In the genomic region with DNA sequence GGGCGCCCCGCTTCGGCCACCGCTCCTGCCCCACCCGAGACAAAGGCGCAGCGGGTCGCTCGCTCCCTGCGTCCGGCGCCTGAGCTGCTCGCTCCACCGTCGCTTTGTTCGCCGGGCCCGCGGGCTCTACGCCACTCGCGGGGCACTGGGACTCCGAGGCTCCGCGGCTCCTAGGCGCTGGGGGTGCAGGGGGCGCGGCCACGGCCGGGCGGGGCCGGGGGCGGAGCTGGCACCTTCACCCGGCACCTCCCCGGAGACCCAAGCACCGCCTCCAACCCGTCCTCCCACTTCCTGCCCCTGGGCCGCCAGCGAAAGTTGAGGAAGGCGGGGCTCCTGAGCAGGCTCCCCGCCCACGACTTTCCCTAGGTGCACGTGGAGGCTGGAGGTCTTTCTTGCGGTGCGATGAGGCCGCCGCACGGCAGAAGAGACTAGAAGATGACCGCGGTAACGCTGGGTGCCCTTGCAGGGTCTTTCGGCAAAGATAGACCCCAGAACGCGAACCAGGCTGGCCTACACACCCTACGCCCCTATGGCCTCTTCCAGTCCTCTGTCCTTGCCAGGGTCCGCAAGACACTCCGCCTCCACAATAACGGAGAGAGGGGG, we compare ENCODE assay signal across 8 mouse cellular contexts. TPM values are rescaled to one million over a fixed set of nuclear protein-coding genes. Genes with fewer than 3 reads are reported as not detected.
DNase-seq lines count a peak whose midpoint lies in the region; ATAC-seq and TF ChIP-seq lines count a peak whose summit lies in the region.

Vav2 (minus strand) TSS at position 179 of the 603 bp plus-strand sequence.

- peak; percentile 6; the same call in 1 of the 2 replicates for TF ChIP-seq CTCF in bone marrow, adult 2 months (IDR thresholded peaks at IDR 0.05; ENCODE audit: control insufficient read depth, insufficient read depth, low read length)
- TF ChIP-seq CTCF in heart, adult 2 months (IDR thresholded peaks at IDR 0.05), result no peak
- no peak for TF ChIP-seq CTCF in midbrain, postnatal 0 days (IDR thresholded peaks at IDR 0.05)

- H3K9me3 ChIP-seq in embryonic facial prominence, embryonic 14.5 days (ENCODE audit: control insufficient read depth, low read length), result no peaks in the 10 kb centered on the region
- no peaks in the 10 kb centered on the region for H3K9me3 ChIP-seq in limb, embryonic 15.5 days
- H3K9me3 ChIP-seq in midbrain, postnatal 0 days (ENCODE audit: low read length), result no peaks in the 10 kb centered on the region

- peak within 1 kb of the TSS; percentile 99 for H3K4me2 ChIP-seq in embryonic facial prominence, embryonic 14.5 days (ENCODE audit: low read depth, low read length)
- H3K4me2 ChIP-seq in limb, embryonic 15.5 days, result peak within 1 kb of the TSS; percentile 99
- H3K4me2 ChIP-seq in midbrain, postnatal 0 days (ENCODE audit: low read depth, low read length, poor library complexity, severe bottlenecking), result peak within 1 kb of the TSS; percentile 99

- no peaks in the 10 kb centered on the region; the same call in 1 of the 2 replicates for H3K4me1 ChIP-seq in bone marrow, adult 2 months (ENCODE audit: control insufficient read depth, insufficient read depth, low read length)
- H3K4me1 ChIP-seq in embryonic facial prominence, embryonic 14.5 days (ENCODE audit: control insufficient read depth, insufficient read depth, low read length), result peaks cover 21% of the 10 kb centered on the region
- H3K4me1 ChIP-seq in heart, adult 2 months (ENCODE audit: control insufficient read depth, insufficient read depth, low read length), result peaks cover 3% of the 10 kb centered on the region; the same call in 1 of the 2 replicates
- H3K4me1 ChIP-seq in limb, embryonic 15.5 days, result peaks cover 41% of the 10 kb centered on the region
- peaks cover 7% of the 10 kb centered on the region; the same call in 1 of the 2 replicates for H3K4me1 ChIP-seq in midbrain, postnatal 0 days (ENCODE audit: insufficient read depth, low read length)

- peak within 1 kb of the TSS; percentile 51; the same call in 1 of the 2 replicates for H3K27ac ChIP-seq in bone marrow, adult 2 months (ENCODE audit: control insufficient read depth, insufficient read depth, low read depth, low read length, poor library complexity)
- peak within 1 kb of the TSS; percentile 78 for H3K27ac ChIP-seq in embryonic facial prominence, embryonic 14.5 days (replicated peaks; ENCODE audit: low read depth, low read length)
- H3K27ac ChIP-seq in heart, adult 2 months, result peak within 1 kb of the TSS; percentile 81
- peak within 1 kb of the TSS; percentile 79 for H3K27ac ChIP-seq in limb, embryonic 15.5 days
- peak within 1 kb of the TSS; percentile 48; the same call in 1 of the 2 replicates for H3K27ac ChIP-seq in midbrain, postnatal 0 days (ENCODE audit: low read depth, low read length)

- under 1% methylated on average over 58 of the region's 58 CpGs for WGBS in bone marrow, adult 2 months
- WGBS in embryonic facial prominence, embryonic 14.5 days, result under 1% methylated on average over 24 of the region's 58 CpGs
- 1% methylated on average over 58 of the region's 58 CpGs for WGBS in heart, adult 2 months
- WGBS in limb, embryonic 15.5 days, result 1% methylated on average over 57 of the region's 58 CpGs
- WGBS in midbrain, postnatal 0 days, result under 1% methylated on average over 56 of the region's 58 CpGs

- peak; percentile 96 for DNase-seq in B cell, adult 2 months
- DNase-seq in embryonic facial prominence, embryonic 14.5 days (ENCODE audit: low spot score), result peak; percentile 97
- peak; percentile 95 for DNase-seq in heart, adult 2 months
- peak; percentile 93 for DNase-seq in kidney, adult 8-10 months
- peak; percentile 85 for DNase-seq in midbrain, postnatal 0 days (ENCODE audit: low spot score)
- DNase-seq in spleen, postnatal 10 days (ENCODE audit: low spot score in 2 of 2), result peak; percentile 76 to 92

- peak; percentile 57; the same call in 1 of the 2 replicates for TF ChIP-seq POLR2A in bone marrow, adult 2 months (IDR thresholded peaks at IDR 0.05; ENCODE audit: borderline replicate concordance, control insufficient read depth, low read depth, low read length)
- TF ChIP-seq POLR2A in heart, adult 2 months (IDR thresholded peaks at IDR 0.05; ENCODE audit: insufficient read depth, low read depth, low read length), result peak; percentile 40; the same call in 1 of the 2 replicates

- H3K36me3 ChIP-seq in embryonic facial prominence, embryonic 14.5 days (ENCODE audit: control insufficient read depth, insufficient read depth, low read length), result no peaks in the 10 kb centered on the region
- no peaks in the 10 kb centered on the region for H3K36me3 ChIP-seq in heart, adult 2 months (ENCODE audit: control insufficient read depth, insufficient read depth, low read length)
- H3K36me3 ChIP-seq in limb, embryonic 15.5 days, result no peaks in the 10 kb centered on the region
- H3K36me3 ChIP-seq in midbrain, postnatal 0 days (ENCODE audit: insufficient read depth, low read length), result no peaks in the 10 kb centered on the region

- peak; percentile 33; the same call in 1 of the 2 replicates for TF ChIP-seq EP300 in heart, adult 2 months (IDR thresholded peaks at IDR 0.05; ENCODE audit: insufficient read depth, low read depth, low read length)

- H3K4me3 ChIP-seq in bone marrow, adult 2 months (replicated peaks; ENCODE audit: control insufficient read depth, low read depth, low read length), result peak within 1 kb of the TSS; percentile 58
- H3K4me3 ChIP-seq in embryonic facial prominence, embryonic 14.5 days (ENCODE audit: low read depth, low read length), result peak within 1 kb of the TSS; percentile 88
- H3K4me3 ChIP-seq in heart, adult 2 months, result peak within 1 kb of the TSS; percentile 73
- peak within 1 kb of the TSS; percentile 87 for H3K4me3 ChIP-seq in limb, embryonic 15.5 days
- peak within 1 kb of the TSS; percentile 92 for H3K4me3 ChIP-seq in midbrain, postnatal 0 days (ENCODE audit: low read depth, low read length)

- intact Hi-C loops in heart, adult 2 months (cut with DNase I), result no loop called here

- H3K27me3 ChIP-seq in embryonic facial prominence, embryonic 14.5 days (replicated peaks; ENCODE audit: control insufficient read depth, insufficient read depth, low read length), result no peaks in the 10 kb centered on the region
- H3K27me3 ChIP-seq in heart, adult 2 months (ENCODE audit: control insufficient read depth, insufficient read depth, low read length), result no peaks in the 10 kb centered on the region
- H3K27me3 ChIP-seq in limb, embryonic 15.5 days, result no peaks in the 10 kb centered on the region
- H3K27me3 ChIP-seq in midbrain, postnatal 0 days (ENCODE audit: insufficient read depth, low read length), result no peaks in the 10 kb centered on the region

- peak; percentile 94 for ATAC-seq in embryonic facial prominence, embryonic 14.5 days (ENCODE audit: low read depth)
- ATAC-seq in limb, embryonic 15.5 days (ENCODE audit: insufficient number of reproducible peaks, low FRiP score, low TSS enrichment, low read depth), result peak; percentile 92
- ATAC-seq in midbrain, postnatal 0 days (ENCODE audit: low FRiP score), result peak; percentile 67

- peak within 1 kb of the TSS; percentile 81 for H3K9ac ChIP-seq in embryonic facial prominence, embryonic 14.5 days (ENCODE audit: low read depth, low read length)
- H3K9ac ChIP-seq in heart, adult 2 months (ENCODE audit: low read depth, low read length), result peak within 1 kb of the TSS; percentile 88
- peak within 1 kb of the TSS; percentile 68 for H3K9ac ChIP-seq in limb, embryonic 15.5 days
- H3K9ac ChIP-seq in midbrain, postnatal 0 days (replicated peaks; ENCODE audit: low read length, poor library complexity, severe bottlenecking), result peak within 1 kb of the TSS; percentile 77

- H3K79me2 ChIP-seq in heart, adult 2 months (replicated peaks; ENCODE audit: control insufficient read depth, insufficient read depth, low read length), result no peaks in the 10 kb centered on the region

RNA-seq across cellular contexts. Expression of gene Vav2, which starts in this region (rescaled TPM):
- 11.0 and 18.8 TPM in 2 replicates for polyA plus RNA-seq in bone marrow, adult 2 months (2011; ENCODE audit: insufficient read depth, insufficient read length, low replicate concordance, missing spikeins)
- 5.7 and 7.1 TPM in 2 replicates for polyA plus RNA-seq in embryonic facial prominence, embryonic 14.5 days (2014; fragmentation: Nextera tagmentation; extraction: Ambion mirVana)
- total RNA-seq in heart, adult 2 months (2021), result 10 to 100 TPM; 11.3 to 12.5 TPM
- 11.9 and 16.9 TPM in 2 replicates for polyA plus RNA-seq in heart, adult 2 months (2012; rRNA removed)
- polyA plus RNA-seq in limb, embryonic 15.5 days (2015; fragmentation: Nextera tagmentation; extraction: Ambion mirVana), result 4.6 and 5.0 TPM in 2 replicates
- total RNA-seq in midbrain, postnatal 0 days (2014; rRNA removed), result 33.6 and 34.8 TPM in 2 replicates
- polyA plus RNA-seq in midbrain, postnatal 0 days (2015; fragmentation: Nextera tagmentation; extraction: Ambion mirVana), result 6.4 TPM in 2 replicates

Comparison
In these comparisons a context has a peak if more than half of its experiments do, and no peak if none do; other contexts are left out.
1. Peak in every context shown above with its lines: DNase-seq, ATAC-seq, H3K4me3 ChIP-seq and H3K27ac ChIP-seq.